Mouse (Mus musculus) skeletal muscle tissue, adult 2 months (tissue): ENCODE results near the gene Kcnmb2.

Experiments
- DNase-seq: peaks from one replicate; pipeline ENCODE4 v3.0.0-alpha.2; 2012; ENCODE audit warnings: low read depth, low spot score

Kcnmb2 gene

GRCm38 (mm10) chr3:32144194-32144593 is 241.9 kb downstream of the Kcnmb2 start:
- no peak for DNase-seq

GRCm38 (mm10) chr3:32144655-32145054 is 242.3 kb downstream of the Kcnmb2 start:
- no peak for DNase-seq

GRCm38 (mm10) chr3:32147739-32148138 is 245.4 kb downstream of the Kcnmb2 start:
- no peak for DNase-seq

- no peak for DNase-seq
Observed at GRCm38 (mm10) chr3:32149851-32150570, 247.7 kb downstream of the Kcnmb2 start.

GRCm38 (mm10) chr3:32180519-32180918 is 278.2 kb downstream of the Kcnmb2 start:
- no peak for DNase-seq

GRCm38 (mm10) chr3:32185855-32186522 is 283.7 kb downstream of the Kcnmb2 start:
- DNase-seq: no peak

GRCm38 (mm10) chr3:32188521-32188920 is 286.2 kb downstream of the Kcnmb2 start:
- DNase-seq: no peak

- no peak for DNase-seq
Observed at GRCm38 (mm10) chr3:32188955-32189354, 286.6 kb downstream of the Kcnmb2 start.

- no peak for DNase-seq
Observed at GRCm38 (mm10) chr3:32189956-32190355, 287.6 kb downstream of the Kcnmb2 start.

- no peak for DNase-seq
Observed at GRCm38 (mm10) chr3:32194014-32194413, 291.7 kb downstream of the Kcnmb2 start.

- no peak for DNase-seq
Observed at GRCm38 (mm10) chr3:32226755-32227154, 324.4 kb downstream of the Kcnmb2 start.

- DNase-seq: no peak
Observed at GRCm38 (mm10) chr3:32236766-32237165, 334.5 kb downstream of the Kcnmb2 start.
